Mouse (Mus musculus) intestine, embryonic 14.5 days (tissue): ENCODE results near the gene Brwd1. TPM values are rescaled to one million over a fixed set of nuclear protein-coding genes. Genes with fewer than 3 reads are reported as not detected.

Experiments
- ATAC-seq: fragments of 200-750 bp; cut with Nextera tagmentation; replicated peaks from 2 replicates; pipeline ENCODE4 v1.8.0; 2017; ENCODE audit warnings: low read depth, moderate number of reproducible peaks, moderate TSS enrichment, moderate library complexity; ENCODE audit not compliant: low FRiP score, low TSS enrichment
- DNase-seq: peaks from one replicate; pipeline ENCODE4 v3.0.0-alpha.2; 2018; ENCODE audit warnings: low spot score
- H3K27ac ChIP-seq: fragments of 300-500 bp; sonication (generic); 2 replicates; pipeline ENCODE4 v1.5.1; 2014; ENCODE audit warnings: low read depth, mild to moderate bottlenecking, control low read depth
- H3K27me3 ChIP-seq: fragments of 300-500 bp; sonication (generic); replicated peaks from 2 replicates; pipeline ENCODE4 v1.6.1; 2014; ENCODE audit warnings: low read length, control low read depth; ENCODE audit not compliant: control insufficient read depth, insufficient read depth
- H3K36me3 ChIP-seq: fragments of 300-500 bp; sonication (generic); 2 replicates; pipeline ENCODE4 v1.6.1; 2014; ENCODE audit warnings: low read length, control low read depth; ENCODE audit not compliant: control insufficient read depth, insufficient read depth
- H3K4me1 ChIP-seq: fragments of 300-500 bp; sonication (generic); replicated peaks from 2 replicates; pipeline ENCODE4 v1.6.1; 2014; ENCODE audit warnings: low read length, control low read depth, mixed read lengths; ENCODE audit not compliant: control insufficient read depth, insufficient read depth
- H3K4me2 ChIP-seq: fragments of 300-500 bp; sonication (generic); 2 replicates; pipeline ENCODE4 v1.6.1; 2014; ENCODE audit warnings: low read length
- H3K4me3 ChIP-seq: fragments of 300-500 bp; sonication (generic); 2 replicates; pipeline ENCODE4 v1.5.1; 2014; ENCODE audit warnings: low read depth, low read length, control low read depth, mixed read lengths
- H3K9ac ChIP-seq: fragments of 300-500 bp; sonication (generic); 2 replicates; pipeline ENCODE4 v1.6.1; 2014; ENCODE audit warnings: mild to moderate bottlenecking, low read length
- H3K9me3 ChIP-seq: fragments of 300-500 bp; sonication (generic); 2 replicates; pipeline ENCODE4 v1.6.1; 2016; ENCODE audit warnings: low read length, control low read depth; ENCODE audit not compliant: control insufficient read depth
- WGBS: fragments of 180-500 bp; shearing (Covaris S2); extraction: QIAGEN DNeasy Blood & Tissue Kit; methylation state at CpG from one replicate; pipeline ENCODE4 v1.1.7; 2014; 5-methylcytosine and 5-hydroxymethylcytosine counted together
- polyA plus RNA-seq: library from polyadenylated mRNA; unstranded; fragments of >200 nt; fragmentation: Nextera tagmentation; extraction: Ambion mirVana; gene quantifications from 2 replicates; pipeline ENCODE4 v1.2.1, GENCODE M21; 2014

Gene Brwd1
- polyA plus RNA-seq, 1 experiment from 2014 or later: 99.6 TPM

DNA sequence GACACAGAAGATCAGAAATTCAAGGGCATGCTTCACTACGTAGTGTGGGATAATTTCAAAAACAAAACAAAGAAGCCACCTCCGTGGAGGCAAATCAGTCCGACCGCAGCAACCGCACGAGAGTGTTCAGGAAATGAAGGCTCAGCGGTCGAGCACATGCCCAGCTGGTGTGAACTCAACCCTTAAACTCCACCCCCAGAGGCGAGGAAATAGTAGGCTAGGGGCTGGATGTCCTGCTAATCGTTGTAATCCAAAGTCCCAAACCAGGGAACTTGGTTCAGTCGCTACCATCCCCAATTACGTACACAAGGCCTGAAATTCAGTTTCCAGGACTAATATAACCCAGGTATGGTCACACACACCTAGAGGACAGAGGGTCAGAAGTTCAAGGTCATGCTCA is 4.7 kb upstream of the Brwd1 start:
- no peaks in the 10 kb centered on the region for H3K9me3 ChIP-seq
- WGBS: 81% methylated on average over 12 of the region's 12 CpGs
- DNase-seq (no peak), ATAC-seq (no peak)
- no peak overlapping the region for H3K4me3 ChIP-seq
- no peaks in the 10 kb centered on the region for H3K27me3 ChIP-seq
- H3K4me1 ChIP-seq: 0 out of 2 replicates have a peak, but pooled peaks cover 5% of the 10 kb centered on the region
- no peak overlapping the region for H3K9ac ChIP-seq
- H3K36me3 ChIP-seq: no peaks in the 10 kb centered on the region
- H3K27ac ChIP-seq: no peak overlapping the region
- H3K4me2 ChIP-seq: no peak overlapping the region

DNA sequence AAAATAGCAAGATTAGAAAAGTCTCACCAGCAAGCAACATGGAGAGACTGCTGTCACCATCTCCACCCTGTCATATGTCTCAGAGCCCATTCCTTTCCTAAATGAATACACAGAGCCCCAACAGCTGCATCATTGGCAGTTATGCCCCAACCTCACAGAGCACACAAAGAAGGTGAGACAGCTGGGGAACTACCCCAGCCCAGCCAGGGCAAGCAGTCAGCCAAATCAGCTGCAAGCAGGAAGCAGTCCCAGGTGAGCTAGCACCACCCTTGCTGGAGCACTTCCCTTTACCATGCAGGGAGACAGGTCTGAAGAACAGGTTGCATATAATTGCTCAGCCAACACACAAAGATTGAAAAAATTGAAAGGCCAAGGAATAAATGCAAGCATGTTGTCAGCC is 3.3 kb upstream of the Brwd1 start:
- Histone ChIP-seq H3K36me3 (peaks cover 2% of the 10 kb centered on the region; the same call in 1 of the 2 replicates), H3K27ac (no peak overlapping the region), H3K27me3 (no peaks in the 10 kb centered on the region), H3K9me3 (no peaks in the 10 kb centered on the region), H3K9ac (no peak overlapping the region), H3K4me3 (no peak overlapping the region), H3K4me1 (peaks cover 12% of the 10 kb centered on the region), H3K4me2 (no peak overlapping the region)
- no peak for ATAC-seq
- no peak for DNase-seq

DNA sequence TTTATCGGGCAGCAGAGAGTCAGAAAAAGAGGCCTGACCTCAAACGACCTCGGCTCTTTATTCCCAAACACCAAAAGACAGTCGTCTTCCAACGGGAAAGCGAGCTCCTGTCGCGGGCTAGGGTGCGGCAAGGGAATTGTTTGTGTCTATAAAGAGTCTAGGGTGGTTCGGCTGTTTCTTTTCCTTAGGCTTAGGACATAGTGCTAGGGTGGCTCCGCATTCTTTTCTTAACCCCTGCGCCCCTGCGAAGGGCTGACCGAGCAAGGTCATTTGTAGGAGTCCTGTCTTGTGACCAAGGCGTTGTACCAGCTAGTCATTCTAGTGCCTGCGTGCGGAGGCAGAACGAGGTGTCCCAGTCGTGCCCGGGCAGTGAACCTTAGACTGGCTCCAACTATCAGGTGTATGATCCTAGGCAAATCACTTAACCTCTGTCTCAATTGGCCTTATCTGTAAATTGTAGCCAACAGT is 887 bp upstream of the Brwd1 start:
- Histone ChIP-seq H3K4me3 (peak overlapping the region; percentile 99), H3K9ac (peak overlapping the region; percentile 97), H3K9me3 (no peaks in the 10 kb centered on the region), H3K27ac (peak overlapping the region; percentile 97), H3K27me3 (no peaks in the 10 kb centered on the region), H3K4me1 (peaks cover 15% of the 10 kb centered on the region), H3K4me2 (peak overlapping the region; percentile 61), H3K36me3 (peaks cover 25% of the 10 kb centered on the region)
- DNase-seq (no peak), ATAC-seq (no peak)
- WGBS: 6% methylated on average over 20 of the region's 20 CpGs

DNA sequence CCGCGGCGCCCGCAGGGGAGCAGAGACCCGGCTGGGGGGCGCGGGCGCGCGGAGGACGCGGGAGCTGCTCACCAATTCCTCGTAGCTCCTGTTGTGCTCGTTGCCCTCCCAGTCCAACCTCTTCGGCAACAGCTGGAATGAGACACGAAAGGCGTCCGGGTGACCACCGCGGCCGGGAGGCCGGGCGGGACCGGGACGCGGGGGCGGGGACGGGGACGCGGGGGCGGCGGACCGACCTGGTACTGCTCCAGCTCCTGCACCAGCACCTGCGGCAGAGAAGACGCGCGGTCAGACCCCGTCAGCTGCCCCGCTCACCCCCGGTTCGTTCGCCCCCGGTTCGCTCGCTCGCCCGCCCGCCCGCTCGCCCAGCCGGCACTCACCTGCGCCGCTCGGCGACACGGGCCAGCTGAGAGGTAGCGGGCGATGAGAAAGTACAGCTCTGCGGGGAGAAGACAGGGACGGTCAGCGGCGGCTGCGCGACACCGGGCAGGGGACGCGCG is 534 bp downstream of the Brwd1 start:
- H3K4me3 ChIP-seq: peak overlapping the region; percentile 99
- H3K4me2 ChIP-seq: peak overlapping the region; percentile 61
- DNase-seq (no peak), ATAC-seq (peak; percentile 32)
- no peaks in the 10 kb centered on the region for H3K9me3 ChIP-seq
- H3K27ac ChIP-seq: peak overlapping the region; percentile 97
- under 1% methylated on average over 46 of the region's 68 CpGs for WGBS
- no peaks in the 10 kb centered on the region for H3K27me3 ChIP-seq
- peak overlapping the region; percentile 97 for H3K9ac ChIP-seq
- H3K4me1 ChIP-seq: peaks cover 15% of the 10 kb centered on the region
- H3K36me3 ChIP-seq: peaks cover 26% of the 10 kb centered on the region

DNA sequence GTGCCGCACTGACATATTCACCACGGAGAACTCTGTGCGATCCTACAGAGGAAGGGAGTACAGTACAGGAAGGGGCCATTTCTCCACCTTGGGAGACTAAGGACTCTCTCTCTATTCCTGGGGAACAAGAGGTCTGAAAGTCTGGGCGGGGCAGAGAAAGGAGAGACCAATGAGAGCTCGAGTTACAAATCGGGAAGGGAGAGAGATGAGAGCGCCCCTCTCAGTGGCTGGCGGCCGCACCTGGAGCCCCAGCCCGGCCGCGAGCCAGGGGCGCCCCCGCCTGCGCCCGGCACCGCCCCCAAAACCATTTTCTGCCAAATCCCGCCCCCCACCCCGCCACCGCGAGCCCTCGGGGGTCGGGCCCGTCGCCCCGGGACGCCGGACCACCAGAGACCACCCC is 995 bp downstream of the Brwd1 start:
- peaks cover 15% of the 10 kb centered on the region for H3K4me1 ChIP-seq

DNA sequence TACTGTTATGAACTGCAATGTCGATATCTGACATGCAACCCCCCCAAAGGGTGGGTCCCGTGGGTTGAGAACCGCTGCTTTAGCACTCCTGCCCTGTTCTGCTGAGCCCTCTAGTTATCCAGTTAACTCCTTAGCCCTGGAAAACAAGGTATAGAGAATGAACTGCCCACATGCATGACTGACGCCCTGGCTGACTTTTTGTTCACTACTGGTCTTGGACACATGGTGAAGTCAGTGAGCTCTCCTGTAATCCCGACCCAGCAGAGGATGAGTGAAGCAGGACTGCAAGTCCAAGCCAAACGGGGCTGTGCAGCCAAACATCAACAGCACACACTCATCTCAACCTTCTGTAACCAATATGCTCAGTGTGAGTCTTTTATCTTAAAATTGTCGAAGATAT is 1.8 kb downstream of the Brwd1 start:
- H3K36me3 ChIP-seq: peaks cover 36% of the 10 kb centered on the region
- peaks cover 15% of the 10 kb centered on the region for H3K4me1 ChIP-seq
- no peak overlapping the region for H3K9ac ChIP-seq
- DNase-seq: no peak
- ATAC-seq: no peak
- no peaks in the 10 kb centered on the region for H3K9me3 ChIP-seq
- no peak overlapping the region for H3K27ac ChIP-seq
- peak overlapping the region; percentile 61 for H3K4me2 ChIP-seq
- H3K4me3 ChIP-seq: peak overlapping the region; percentile 99; the same call in 1 of the 2 replicates
- H3K27me3 ChIP-seq: no peaks in the 10 kb centered on the region
- WGBS: 88% methylated on average over 7 of the region's 7 CpGs

More for the DNA sequence above, 995 bp downstream of the Brwd1 start:
- H3K9me3 ChIP-seq: no peaks in the 10 kb centered on the region
- H3K36me3 ChIP-seq: peaks cover 28% of the 10 kb centered on the region
- H3K4me3 ChIP-seq: peak overlapping the region; percentile 99
- H3K27me3 ChIP-seq: no peaks in the 10 kb centered on the region
- ATAC-seq (peak; percentile 78), DNase-seq (peak; percentile 96)
- peak overlapping the region; percentile 97 for H3K9ac ChIP-seq
- peak overlapping the region; percentile 61 for H3K4me2 ChIP-seq
- H3K27ac ChIP-seq: peak overlapping the region; percentile 97
- WGBS: 1% methylated on average over 21 of the region's 28 CpGs

DNA sequence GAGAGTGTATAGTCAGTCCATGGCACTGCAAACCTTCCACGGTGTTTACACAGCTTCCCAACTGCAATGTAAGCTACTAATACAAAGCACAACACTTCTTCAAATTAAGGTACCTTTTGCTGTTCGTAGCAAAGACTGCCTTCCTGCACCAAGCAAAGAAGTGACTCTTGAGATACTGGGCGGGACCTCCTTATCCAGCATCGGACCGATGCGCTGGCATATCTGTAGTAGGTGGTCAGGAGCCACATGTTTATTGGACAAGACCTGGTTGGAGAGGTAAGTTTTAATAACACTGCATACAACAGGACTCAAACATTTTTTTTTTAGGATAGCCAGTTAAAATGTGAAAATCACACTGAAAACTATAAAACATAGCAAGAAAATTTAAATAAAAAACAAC is 14.0 kb downstream of the Brwd1 start:
- Histone ChIP-seq H3K4me1 (no peaks in the 10 kb centered on the region), H3K4me2 (no peak overlapping the region), H3K27me3 (no peaks in the 10 kb centered on the region), H3K27ac (no peak overlapping the region), H3K36me3 (peaks cover 80% of the 10 kb centered on the region), H3K9me3 (no peaks in the 10 kb centered on the region), H3K9ac (no peak overlapping the region), H3K4me3 (no peak overlapping the region)
- WGBS: 93% methylated on average over 6 of the region's 6 CpGs
- ATAC-seq: no peak
- no peak for DNase-seq

DNA sequence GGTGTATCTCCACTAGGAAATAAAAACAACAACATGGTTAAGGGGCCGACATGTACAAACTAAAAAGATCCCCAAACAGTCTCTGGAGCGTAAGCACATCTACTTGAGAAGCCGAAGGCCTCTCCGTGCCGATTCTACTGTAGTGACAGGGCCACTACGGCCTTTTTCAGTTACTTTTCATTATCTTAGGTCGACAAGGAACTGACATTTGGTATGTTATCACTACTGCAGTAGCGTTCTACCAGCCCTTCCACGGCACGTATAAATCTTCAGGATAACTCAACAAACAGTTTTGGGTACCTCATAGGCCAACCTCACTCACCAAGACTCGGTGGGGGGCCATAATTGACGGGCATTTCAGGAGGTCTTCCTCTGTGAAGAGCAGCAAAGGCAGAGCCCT is 16.2 kb downstream of the Brwd1 start:
- no peak for ATAC-seq

DNA sequence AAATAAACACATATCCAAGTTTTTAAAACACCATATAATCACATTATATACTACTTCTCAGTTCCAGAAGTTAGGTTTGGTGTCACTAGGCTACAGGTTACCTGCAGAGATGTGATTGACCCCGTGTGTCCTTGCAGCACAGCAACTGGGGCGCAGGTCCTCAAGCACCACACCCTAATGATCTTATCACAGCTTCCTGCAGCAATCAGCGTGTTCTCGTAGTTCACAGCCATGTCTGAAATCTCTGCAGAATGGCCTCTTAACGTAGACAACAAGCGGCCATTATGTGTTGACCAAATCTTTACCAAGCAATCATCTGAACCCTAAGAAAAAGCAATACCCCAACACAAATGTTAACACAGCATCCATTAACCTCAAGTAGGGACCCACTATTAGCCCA is 17.7 kb downstream of the Brwd1 start:
- Histone ChIP-seq H3K9me3 (no peaks in the 10 kb centered on the region), H3K27me3 (no peaks in the 10 kb centered on the region), H3K4me3 (no peak overlapping the region), H3K36me3 (peaks cover 96% of the 10 kb centered on the region), H3K4me1 (no peaks in the 10 kb centered on the region), H3K27ac (no peak overlapping the region), H3K9ac (no peak overlapping the region), H3K4me2 (no peak overlapping the region)
- no peak for DNase-seq
- ATAC-seq: no peak
- 91% methylated on average over 6 of the region's 6 CpGs for WGBS

More for the DNA sequence above, 16.2 kb downstream of the Brwd1 start:
- H3K4me1 ChIP-seq: no peaks in the 10 kb centered on the region
- no peak overlapping the region for H3K4me3 ChIP-seq
- no peaks in the 10 kb centered on the region for H3K27me3 ChIP-seq
- 91% methylated on average over 12 of the region's 12 CpGs for WGBS
- H3K36me3 ChIP-seq: peaks cover 91% of the 10 kb centered on the region
- H3K9ac ChIP-seq: no peak overlapping the region
- H3K4me2 ChIP-seq: no peak overlapping the region
- H3K27ac ChIP-seq: no peak overlapping the region
- no peaks in the 10 kb centered on the region for H3K9me3 ChIP-seq
- no peak for DNase-seq
